Mouse (Mus musculus) thymus, adult 2 months (tissue): ENCODE data around the gene Aldh6a1.

Experiments
- CTCF ChIP-seq: fragments of 200-500 bp; IDR thresholded peaks from 2 replicates; pipeline ENCODE4 v1.5.1; 2012; ENCODE audit warnings: mild to moderate bottlenecking, control low read depth, low read length, moderate library complexity, borderline replicate concordance; ENCODE audit not compliant: control insufficient read depth, poor library complexity, insufficient read depth; ENCODE audit errors: extremely low read depth
- POLR2A ChIP-seq: fragments of 200-500 bp; IDR thresholded peaks from 2 replicates; pipeline ENCODE4 v1.6.1; 2012; ENCODE audit warnings: mild to moderate bottlenecking, low read length, control low read depth, moderate library complexity; ENCODE audit not compliant: control insufficient read depth, poor library complexity, insufficient read depth; ENCODE audit errors: extremely low read depth

- TF ChIP-seq CTCF: no peak
- no peak for TF ChIP-seq POLR2A
These were observed 21.0 kb downstream of the Aldh6a1 start for GRCm38 (mm10) chr12:84429825-84430224.
